Mouse (Mus musculus) hindbrain, embryonic 13.5 days (tissue): ENCODE data around the gene Magi3. TPM values are rescaled to one million over a fixed set of nuclear protein-coding genes. Genes with fewer than 3 reads are reported as not detected.

ENCODE experiments used
- ATAC-seq: fragments of 200-750 bp; cut with Nextera tagmentation; 2 replicates; pipeline ENCODE4 v1.8.0; 2017; ENCODE audit warnings: moderate TSS enrichment; ENCODE audit not compliant: low FRiP score
- H3K27ac ChIP-seq: fragments of 300-500 bp; sonication (generic); 2 replicates; pipeline ENCODE4 v1.5.1; 2015; ENCODE audit warnings: inconsistent platforms, mild to moderate bottlenecking, moderate library complexity
- H3K27me3 ChIP-seq: fragments of 300-500 bp; sonication (generic); 2 replicates; pipeline ENCODE4 v1.6.1; 2015; ENCODE audit warnings: mild to moderate bottlenecking, inconsistent platforms
- H3K36me3 ChIP-seq: fragments of 300-500 bp; sonication (generic); 2 replicates; pipeline ENCODE4 v1.6.1; 2015; ENCODE audit warnings: mild to moderate bottlenecking, inconsistent platforms
- H3K4me1 ChIP-seq: fragments of 300-500 bp; sonication (generic); replicated peaks from 2 replicates; pipeline ENCODE4 v1.6.1; 2015; ENCODE audit warnings: inconsistent platforms
- H3K4me2 ChIP-seq: fragments of 300-500 bp; sonication (generic); 2 replicates; pipeline ENCODE4 v1.6.1; 2015; ENCODE audit warnings: inconsistent platforms, mild to moderate bottlenecking, moderate library complexity
- H3K4me3 ChIP-seq: fragments of 300-500 bp; sonication (generic); 2 replicates; pipeline ENCODE4 v1.5.1; 2015; ENCODE audit warnings: mild to moderate bottlenecking, inconsistent platforms
- H3K9ac ChIP-seq: fragments of 300-500 bp; sonication (generic); 2 replicates; pipeline ENCODE4 v1.6.1; 2015; ENCODE audit warnings: mild to moderate bottlenecking, inconsistent platforms
- H3K9me3 ChIP-seq: fragments of 300-500 bp; sonication (generic); 2 replicates; pipeline ENCODE4 v1.6.1; 2016; ENCODE audit warnings: inconsistent platforms
- WGBS: fragments of 180-500 bp; shearing (Covaris S2); methylation state at CpG from one replicate; pipeline ENCODE4 v1.1.7; 2015; 5-methylcytosine and 5-hydroxymethylcytosine counted together
- polyA plus RNA-seq: library from polyadenylated mRNA; unstranded; fragments of >200 nt; fragmentation: Nextera tagmentation; extraction: Ambion mirVana; gene quantifications from 2 replicates; pipeline ENCODE4 v1.2.1, GENCODE M21; 2015

The Magi3 gene
- polyA plus RNA-seq, 1 experiment from 2014 or later, result 6.2 TPM

DNA sequence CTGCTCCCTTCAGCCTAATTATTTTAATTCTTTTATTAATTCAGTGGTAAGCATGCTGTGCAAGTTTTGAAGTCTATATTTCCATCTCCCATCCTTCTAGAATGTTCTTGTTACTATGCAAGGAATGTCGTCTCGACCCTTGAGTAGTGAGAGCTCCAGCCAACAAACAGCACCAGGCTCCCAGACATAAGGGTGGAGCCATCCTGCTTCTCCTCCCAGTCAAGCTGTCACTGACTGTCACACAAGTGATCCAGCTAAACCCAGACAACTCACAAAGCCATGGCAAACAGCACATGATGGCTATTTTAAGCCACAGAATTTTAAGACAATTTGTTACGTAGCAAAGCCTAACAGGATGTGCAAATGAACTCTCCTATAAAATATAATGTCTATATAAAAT lies 124.2 kb downstream of the Magi3 start:
- Histone ChIP-seq H3K9ac (no peak overlapping the region), H3K4me1 (no peaks in the 10 kb centered on the region), H3K27ac (no peak overlapping the region), H3K27me3 (no peaks in the 10 kb centered on the region), H3K4me3 (no peak overlapping the region), H3K36me3 (peaks cover 3% of the 10 kb centered on the region; the same call in 1 of the 2 replicates), H3K4me2 (no peak overlapping the region), H3K9me3 (no peaks in the 10 kb centered on the region)
- WGBS, result 75% methylated on average over 3 of the region's 3 CpGs
- ATAC-seq, result no peak

DNA sequence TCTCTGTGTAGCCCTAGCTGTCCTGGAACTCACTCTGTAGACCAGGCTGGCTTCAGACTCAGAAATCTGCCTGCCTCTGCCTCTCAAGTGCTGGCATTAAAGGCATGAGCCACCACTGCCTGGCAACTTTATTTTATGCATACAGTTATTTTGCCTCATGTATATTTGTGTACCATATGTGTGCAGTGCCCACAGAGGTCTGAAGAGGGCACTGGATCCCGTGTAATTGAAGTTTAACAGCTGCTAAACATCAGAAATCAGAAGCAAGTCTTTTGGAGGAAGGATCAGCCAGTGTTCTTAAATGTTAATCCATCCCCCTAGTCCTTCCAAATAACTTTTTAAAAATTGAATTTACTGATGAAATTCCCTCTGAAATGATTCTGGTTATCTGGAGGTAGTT lies 125.5 kb downstream of the Magi3 start:
- Histone ChIP-seq H3K27ac (no peak overlapping the region), H3K4me1 (no peaks in the 10 kb centered on the region), H3K4me3 (no peak overlapping the region), H3K4me2 (no peak overlapping the region), H3K27me3 (no peaks in the 10 kb centered on the region), H3K9ac (no peak overlapping the region), H3K9me3 (no peaks in the 10 kb centered on the region), H3K36me3 (peaks cover 3% of the 10 kb centered on the region; the same call in 1 of the 2 replicates)
- WGBS, result 89% methylated on average over 1 of the region's 1 CpGs
- ATAC-seq, result no peak

DNA sequence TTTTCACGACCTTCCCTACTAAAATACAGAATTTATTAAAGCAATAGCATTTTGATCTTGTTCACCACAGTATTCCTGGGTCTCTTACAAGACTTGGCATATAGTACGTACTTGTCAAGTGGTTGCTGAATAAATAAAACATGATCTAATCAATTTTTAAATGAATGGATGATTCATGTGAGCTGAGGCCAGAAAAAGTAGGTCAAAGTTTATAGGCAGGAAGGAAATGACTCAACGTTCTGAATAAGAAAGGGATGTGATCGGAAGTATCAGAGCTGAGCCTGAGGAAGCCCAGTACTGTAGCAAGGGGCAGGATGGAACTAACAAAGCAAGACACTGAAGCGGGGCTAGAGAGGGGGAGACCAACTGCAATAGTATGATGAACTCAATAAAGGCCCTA lies 127.4 kb downstream of the Magi3 start:
- H3K9ac ChIP-seq, result no peak overlapping the region
- no peak overlapping the region for H3K4me2 ChIP-seq
- H3K9me3 ChIP-seq, result no peaks in the 10 kb centered on the region
- H3K36me3 ChIP-seq, result peaks cover 3% of the 10 kb centered on the region; the same call in 1 of the 2 replicates
- ATAC-seq, result no peak
- no peak overlapping the region for H3K4me3 ChIP-seq
- no peaks in the 10 kb centered on the region for H3K27me3 ChIP-seq
- no peaks in the 10 kb centered on the region for H3K4me1 ChIP-seq
- 84% methylated on average over 5 of the region's 5 CpGs for WGBS
- no peak overlapping the region for H3K27ac ChIP-seq

DNA sequence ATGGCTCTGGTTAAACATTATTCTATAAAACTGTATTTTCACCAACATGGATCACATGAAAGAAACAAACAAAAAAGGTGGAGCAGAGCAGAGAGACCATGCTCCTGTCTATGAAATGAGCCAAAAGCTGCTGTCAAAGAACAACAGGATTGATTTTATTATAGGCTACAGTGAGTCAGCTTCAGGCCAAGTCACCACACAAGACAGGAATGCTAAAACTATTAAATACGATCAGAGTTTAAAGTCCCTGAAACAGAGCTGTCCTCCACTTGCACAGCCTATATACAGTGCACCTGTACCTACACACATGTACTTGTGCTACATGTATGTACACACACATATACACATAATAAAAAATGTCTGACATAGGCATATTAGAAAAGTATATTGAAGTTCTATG lies 138.1 kb downstream of the Magi3 start:
- WGBS, result 75% methylated on average over 1 of the region's 1 CpGs
- no peak overlapping the region for H3K4me3 ChIP-seq

DNA sequence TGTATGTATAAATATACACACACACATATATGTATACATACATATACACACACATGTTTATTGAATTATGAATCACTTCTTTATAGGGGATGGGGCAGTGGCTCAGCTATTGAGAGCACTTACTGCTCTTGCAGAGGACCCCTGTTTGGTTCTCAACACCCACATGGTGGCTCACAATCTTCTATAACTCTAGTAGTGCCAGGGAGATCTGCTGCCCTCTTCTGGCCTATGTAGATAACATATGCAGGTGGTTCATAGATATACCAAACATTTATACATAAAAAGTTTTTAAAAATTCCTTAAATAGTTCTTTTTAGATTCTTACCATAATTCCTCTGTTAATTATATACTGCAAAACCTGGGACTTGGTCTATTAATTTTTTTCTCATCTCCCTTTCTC lies 141.4 kb downstream of the Magi3 start:
- Histone ChIP-seq H3K36me3 (peaks cover 5% of the 10 kb centered on the region), H3K4me1 (no peaks in the 10 kb centered on the region), H3K27me3 (no peaks in the 10 kb centered on the region), H3K4me3 (no peak overlapping the region), H3K27ac (no peak overlapping the region), H3K4me2 (no peak overlapping the region), H3K9me3 (no peaks in the 10 kb centered on the region), H3K9ac (no peak overlapping the region)
- ATAC-seq, result no peak

More for the DNA sequence above, 138.1 kb downstream of the Magi3 start:
- H3K27ac ChIP-seq, result no peak overlapping the region
- no peaks in the 10 kb centered on the region for H3K27me3 ChIP-seq
- H3K36me3 ChIP-seq, result peaks cover 5% of the 10 kb centered on the region
- H3K9ac ChIP-seq, result no peak overlapping the region
- H3K9me3 ChIP-seq, result no peaks in the 10 kb centered on the region
- H3K4me1 ChIP-seq, result no peaks in the 10 kb centered on the region
- no peak overlapping the region for H3K4me2 ChIP-seq
- no peak for ATAC-seq

DNA sequence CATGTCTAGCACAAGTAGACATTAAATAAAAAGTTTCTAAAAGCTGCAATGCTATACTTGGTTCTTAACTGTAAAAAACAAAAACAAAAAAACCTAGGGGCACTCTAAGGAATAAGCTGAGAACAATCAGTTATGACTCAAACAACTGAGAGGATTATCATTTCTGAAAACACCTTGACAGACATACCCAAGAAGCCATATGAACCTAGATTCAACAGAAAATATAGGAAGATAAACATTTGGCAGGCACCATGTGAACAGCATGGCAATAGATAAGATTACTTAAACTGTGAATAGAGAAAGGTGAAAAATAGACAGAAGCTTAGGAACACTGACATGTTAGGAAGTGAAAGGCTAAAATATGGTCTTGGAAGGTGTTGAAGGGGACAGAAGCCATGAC lies 150.8 kb downstream of the Magi3 start:
- Histone ChIP-seq H3K4me2 (no peak overlapping the region), H3K9ac (no peak overlapping the region), H3K36me3 (no peaks in the 10 kb centered on the region), H3K27me3 (no peaks in the 10 kb centered on the region), H3K4me3 (no peak overlapping the region), H3K4me1 (no peaks in the 10 kb centered on the region), H3K27ac (no peak overlapping the region), H3K9me3 (no peaks in the 10 kb centered on the region)
- no peak for ATAC-seq

DNA sequence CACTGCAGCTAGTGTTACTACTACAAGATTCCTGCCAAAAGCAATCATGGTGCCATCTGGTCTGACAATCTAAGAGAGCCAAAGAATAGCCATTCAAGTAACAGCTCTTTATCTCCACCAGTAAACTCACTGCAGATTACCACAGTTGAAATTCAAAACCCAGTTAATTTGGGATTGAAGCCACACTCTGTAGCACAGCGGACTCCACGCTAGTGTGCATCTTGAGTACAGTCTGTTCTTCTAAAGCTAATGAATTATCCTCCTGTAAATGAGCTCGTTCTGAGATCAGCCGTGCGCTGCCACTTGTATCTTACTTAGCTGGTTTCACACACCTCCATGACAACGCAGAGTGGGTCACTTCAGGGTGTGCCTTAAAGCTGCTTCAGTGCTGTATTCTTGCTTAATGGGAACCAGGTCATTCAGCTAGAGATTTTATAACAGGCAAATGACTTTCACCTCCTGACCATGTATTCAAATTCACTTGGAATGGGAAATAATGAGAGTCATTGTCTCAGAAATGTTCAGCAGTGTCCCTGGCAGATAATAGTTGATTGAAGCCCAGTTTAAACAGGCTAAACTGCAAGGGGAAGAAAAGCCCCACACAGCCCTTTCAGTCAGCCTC lies 161.1 kb downstream of the Magi3 start:
- Histone ChIP-seq H3K36me3 (no peaks in the 10 kb centered on the region), H3K9ac (no peak overlapping the region), H3K27me3 (no peaks in the 10 kb centered on the region), H3K4me1 (peaks cover 4% of the 10 kb centered on the region; the same call in 1 of the 2 replicates), H3K9me3 (no peaks in the 10 kb centered on the region), H3K4me2 (no peak overlapping the region), H3K27ac (peak overlapping the region; percentile 35; the same call in 1 of the 2 replicates), H3K4me3 (no peak overlapping the region)
- WGBS, result 38% methylated on average over 6 of the region's 6 CpGs
- peak; percentile 74; the same call in 1 of the 2 replicates for ATAC-seq

DNA sequence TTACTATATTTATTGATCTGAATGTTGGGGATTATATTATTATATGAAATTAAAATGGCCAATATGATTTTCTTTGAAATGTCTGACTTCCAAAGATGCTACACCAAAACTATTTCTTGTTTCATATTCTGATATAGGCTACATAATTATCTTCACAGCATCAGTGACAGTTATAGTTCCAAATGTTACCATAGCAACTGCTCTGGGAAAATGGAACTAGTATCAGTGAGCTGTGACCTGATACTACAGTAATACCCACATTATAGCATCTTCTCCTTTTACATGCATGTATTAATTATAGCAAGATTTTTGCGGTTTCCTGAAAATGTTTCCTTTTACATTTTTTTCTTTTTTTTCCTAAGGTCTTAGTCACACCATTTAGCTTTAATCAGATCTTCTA lies 187.4 kb downstream of the Magi3 start:
- Histone ChIP-seq H3K27me3 (no peaks in the 10 kb centered on the region), H3K4me3 (no peak overlapping the region), H3K4me2 (no peak overlapping the region), H3K9ac (no peak overlapping the region), H3K27ac (no peak overlapping the region), H3K4me1 (no peaks in the 10 kb centered on the region), H3K9me3 (no peaks in the 10 kb centered on the region), H3K36me3 (0 out of 2 replicates have a peak, but pooled peaks cover under 1% of the 10 kb centered on the region)
- no peak for ATAC-seq
- 76% methylated on average over 1 of the region's 1 CpGs for WGBS

DNA sequence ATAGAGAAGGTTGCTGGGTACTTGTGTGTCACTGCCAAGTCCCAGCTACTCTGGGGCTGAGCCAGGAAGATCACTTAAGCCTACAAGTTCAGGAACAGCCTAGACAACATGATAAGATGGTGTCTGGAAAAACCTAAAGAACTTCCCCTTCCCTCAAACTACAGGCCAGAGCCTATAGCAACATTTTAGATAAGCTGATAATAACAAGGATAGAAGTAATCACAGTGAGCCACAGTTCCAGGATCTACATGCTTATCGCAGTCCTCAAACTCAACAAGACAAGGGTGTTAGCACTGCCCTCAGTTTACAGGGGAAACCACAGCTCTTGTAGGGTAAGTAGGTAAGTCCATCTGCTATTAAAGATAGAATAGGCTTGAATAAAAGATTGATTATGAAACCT lies 188.1 kb downstream of the Magi3 start:
- Histone ChIP-seq H3K9ac (no peak overlapping the region), H3K36me3 (peaks cover 5% of the 10 kb centered on the region), H3K9me3 (no peaks in the 10 kb centered on the region), H3K4me1 (no peaks in the 10 kb centered on the region), H3K4me2 (no peak overlapping the region), H3K27ac (no peak overlapping the region), H3K27me3 (no peaks in the 10 kb centered on the region), H3K4me3 (no peak overlapping the region)
- ATAC-seq, result no peak
- WGBS, result 98% methylated on average over 1 of the region's 1 CpGs

DNA sequence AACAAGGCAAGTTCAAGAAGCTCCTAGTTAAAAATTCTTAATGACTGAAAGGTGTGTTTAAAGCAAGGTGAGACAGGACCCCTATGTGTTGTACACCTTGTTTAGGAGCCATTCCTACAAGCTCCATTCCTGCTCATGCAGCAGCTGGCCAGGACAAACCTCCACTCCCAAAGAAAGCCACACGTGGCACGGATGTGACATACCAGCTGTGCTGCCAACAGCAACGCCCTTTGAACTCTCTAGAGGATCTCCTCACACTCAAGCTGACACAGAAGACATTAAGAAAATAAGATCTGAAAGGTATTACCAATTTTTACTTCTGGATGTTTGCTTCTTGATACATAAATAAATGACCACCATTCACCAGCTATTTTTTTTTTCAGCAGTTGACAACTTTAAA lies 193.2 kb downstream of the Magi3 start:
- WGBS, result 51% methylated on average over 3 of the region's 3 CpGs
- Histone ChIP-seq H3K9ac (no peak overlapping the region), H3K9me3 (no peaks in the 10 kb centered on the region), H3K27ac (no peak overlapping the region), H3K4me1 (no peaks in the 10 kb centered on the region), H3K36me3 (peaks cover 30% of the 10 kb centered on the region), H3K4me2 (no peak overlapping the region), H3K27me3 (no peaks in the 10 kb centered on the region), H3K4me3 (no peak overlapping the region)
- no peak for ATAC-seq

DNA sequence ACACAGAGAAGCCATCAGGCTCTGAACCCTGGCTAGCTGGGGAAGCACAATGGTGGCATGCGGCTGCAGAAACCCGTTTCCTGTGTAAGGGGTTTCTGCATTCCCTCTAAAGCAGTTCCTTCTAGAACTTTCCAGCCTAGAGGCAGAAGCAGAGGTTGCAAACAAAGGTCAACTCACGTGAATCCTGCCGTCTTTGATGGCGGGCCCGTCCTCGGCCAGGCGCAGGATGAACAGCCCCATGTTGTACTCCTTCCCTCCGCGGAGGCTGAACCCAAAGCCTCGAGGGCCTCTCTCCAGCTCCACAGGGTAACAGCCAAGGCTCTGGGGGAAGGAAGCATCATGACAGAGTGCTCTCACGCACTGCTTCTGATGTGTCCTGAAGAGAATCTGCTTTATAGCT lies 200.1 kb downstream of the Magi3 start:
- Histone ChIP-seq H3K36me3 (peaks cover 58% of the 10 kb centered on the region), H3K27me3 (no peaks in the 10 kb centered on the region), H3K4me3 (no peak overlapping the region), H3K4me1 (no peaks in the 10 kb centered on the region), H3K9ac (no peak overlapping the region), H3K4me2 (no peak overlapping the region), H3K27ac (no peak overlapping the region), H3K9me3 (no peaks in the 10 kb centered on the region)
- ATAC-seq, result 0 out of 2 replicates have a peak, but pooled peaks have one; percentile 36
- 89% methylated on average over 12 of the region's 12 CpGs for WGBS

DNA sequence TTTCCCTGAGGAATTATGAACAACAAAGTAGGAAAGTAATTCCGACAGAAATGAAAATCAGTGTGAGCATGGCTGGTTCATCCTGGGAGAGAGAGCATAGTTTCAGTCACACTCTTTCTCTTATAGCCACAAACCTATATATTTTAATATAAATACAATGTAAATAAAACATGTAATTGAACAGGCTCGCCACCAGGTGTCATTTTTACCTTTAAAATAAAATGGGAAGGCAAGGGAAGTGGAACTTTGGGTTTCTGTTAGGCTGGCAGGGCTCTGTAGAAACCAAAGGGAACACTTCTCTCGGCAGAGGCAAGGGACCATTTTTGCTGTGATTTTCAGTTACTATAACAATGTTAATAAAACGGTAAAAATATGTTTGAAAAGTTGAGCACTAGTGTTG lies 200.7 kb downstream of the Magi3 start:
- Histone ChIP-seq H3K27ac (no peak overlapping the region), H3K4me1 (no peaks in the 10 kb centered on the region), H3K4me2 (no peak overlapping the region), H3K27me3 (no peaks in the 10 kb centered on the region), H3K4me3 (no peak overlapping the region), H3K9ac (no peak overlapping the region), H3K9me3 (no peaks in the 10 kb centered on the region), H3K36me3 (peaks cover 63% of the 10 kb centered on the region)
- WGBS, result 72% methylated on average over 4 of the region's 4 CpGs
- ATAC-seq, result no peak

DNA sequence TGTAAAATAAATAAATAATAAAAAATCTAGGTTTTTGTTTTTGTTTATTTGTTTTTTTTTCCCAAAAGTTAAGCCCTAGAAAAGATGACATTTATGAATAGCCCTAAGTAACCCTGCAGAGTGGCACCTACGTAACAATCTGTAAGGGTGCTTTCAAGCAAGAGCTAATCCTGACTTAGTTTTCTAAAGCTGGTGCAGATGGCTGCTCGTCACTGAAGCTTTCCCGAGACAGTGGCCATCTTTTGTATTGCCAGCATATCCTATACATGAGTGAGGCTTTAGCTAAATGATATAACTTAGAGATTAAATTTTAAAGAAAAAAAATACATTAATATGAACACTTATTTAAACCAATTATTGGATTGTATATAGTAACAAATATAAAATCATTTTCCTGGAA lies 202.2 kb downstream of the Magi3 start:
- no peak for ATAC-seq
- Histone ChIP-seq H3K4me3 (no peak overlapping the region), H3K4me2 (no peak overlapping the region), H3K36me3 (peaks cover 61% of the 10 kb centered on the region), H3K9me3 (no peaks in the 10 kb centered on the region), H3K27me3 (no peaks in the 10 kb centered on the region), H3K9ac (no peak overlapping the region), H3K27ac (no peak overlapping the region), H3K4me1 (no peaks in the 10 kb centered on the region)
- WGBS, result 73% methylated on average over 3 of the region's 3 CpGs
